Mouse (Mus musculus) embryo, embryonic 10 days (tissue): ENCODE measurements around the gene Wdr76.
A peak's percentile ranks its signal among the peaks of the same experiment; 100 is the strongest.
"Not testable (repeated sequence)": the region's sequence is repeated elsewhere in the genome, so short reads cannot be mapped to it uniquely, and the experiment has no call there.

Experiments
- DNase-seq: peaks from one replicate; pipeline ENCODE4 v3.0.0-alpha.2; 2015; ENCODE audit warnings: low spot score

Gene Wdr76

GRCm38 (mm10) chr2:121505942-121506882 is at the start of gene Wdr76, which contains the start of gene Mfap1a:
Gene Wdr76 (plus strand): TSS chr2:121506723.
Gene Mfap1a (minus strand): TSS chr2:121506665.
- peak; percentile 97 for DNase-seq

- no peak for DNase-seq
These were observed 46.5 kb upstream of the Wdr76 start for GRCm38 (mm10) chr2:121460071-121460470.

GRCm38 (mm10) chr2:121468982-121469381 is 37.5 kb upstream of the Wdr76 start:
- DNase-seq, result not testable (repeated sequence)

- not testable (repeated sequence) for DNase-seq
These were observed 33.7 kb upstream of the Wdr76 start for GRCm38 (mm10) chr2:121472783-121473182.

GRCm38 (mm10) chr2:121473301-121474179 is 33.0 kb upstream of the Wdr76 start, which contains the start of gene Mfap1b:
Gene Mfap1b (minus strand): TSS chr2:121474067.
- peak; percentile 95 for DNase-seq

GRCm38 (mm10) chr2:121474180-121474535 is 32.4 kb upstream of the Wdr76 start:
- no peak for DNase-seq

- DNase-seq, result not testable (repeated sequence)
These were observed 31.2 kb upstream of the Wdr76 start for GRCm38 (mm10) chr2:121475306-121475705.

GRCm38 (mm10) chr2:121477491-121478266 is 28.8 kb upstream of the Wdr76 start:
- DNase-seq, result no peak

GRCm38 (mm10) chr2:121480498-121480897 is 26.0 kb upstream of the Wdr76 start:
- DNase-seq, result peak; percentile 45

GRCm38 (mm10) chr2:121480916-121481315 is 25.6 kb upstream of the Wdr76 start:
- not testable (repeated sequence) for DNase-seq

- DNase-seq, result no peak
These were observed 22.9 kb upstream of the Wdr76 start for GRCm38 (mm10) chr2:121483576-121483975.

- DNase-seq, result not testable (repeated sequence)
These were observed 22.1 kb upstream of the Wdr76 start for GRCm38 (mm10) chr2:121484403-121484802.

GRCm38 (mm10) chr2:121501550-121501949 is 5.0 kb upstream of the Wdr76 start:
- DNase-seq, result not testable (repeated sequence)

GRCm38 (mm10) chr2:121507173-121507950 is 839 bp downstream of the Wdr76 start:
- DNase-seq, result no peak

GRCm38 (mm10) chr2:121507951-121508330 is 1.4 kb downstream of the Wdr76 start:
- DNase-seq, result no peak

GRCm38 (mm10) chr2:121509584-121509983 is 3.1 kb downstream of the Wdr76 start:
- peak; percentile 82 for DNase-seq

GRCm38 (mm10) chr2:121511401-121511800 is 4.9 kb downstream of the Wdr76 start:
- no peak for DNase-seq

- DNase-seq, result not testable (repeated sequence)
These were observed 6.7 kb downstream of the Wdr76 start for GRCm38 (mm10) chr2:121512991-121513765.

GRCm38 (mm10) chr2:121514211-121514610 is 7.7 kb downstream of the Wdr76 start:
- no peak for DNase-seq

GRCm38 (mm10) chr2:121518106-121518505 is 11.6 kb downstream of the Wdr76 start:
- no peak for DNase-seq
